Mouse (Mus musculus): ENCODE measurements at regions not wholly inside any gene's neighbourhood (a gene's known extent, or its start where the extent isn't known, plus 50 kb on each side); places are given as distances from the start of the nearest gene placed in this dataset.

DNA sequence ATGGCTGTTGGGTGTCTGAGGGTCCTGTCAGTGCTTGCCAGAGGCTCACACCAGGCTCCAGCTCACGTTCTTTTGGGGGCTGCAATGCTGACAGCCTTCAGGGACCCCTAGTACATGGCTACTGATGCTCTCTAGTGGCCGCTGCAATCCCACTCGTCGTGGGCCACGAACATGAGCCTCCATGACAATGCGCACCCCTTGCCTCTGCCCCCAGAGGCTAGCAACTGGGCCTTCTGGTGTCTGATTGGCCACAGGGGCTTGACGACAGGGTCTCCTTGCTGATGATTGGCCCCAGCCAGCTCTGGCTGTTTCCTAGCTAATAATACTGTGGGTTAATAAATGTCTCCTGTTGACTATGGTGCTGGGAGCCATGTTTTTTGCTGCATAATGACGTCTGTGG lies 61.1 kb downstream of the Rtl1 start:
- CTCF ChIA-PET, result no interaction called here

DNA sequence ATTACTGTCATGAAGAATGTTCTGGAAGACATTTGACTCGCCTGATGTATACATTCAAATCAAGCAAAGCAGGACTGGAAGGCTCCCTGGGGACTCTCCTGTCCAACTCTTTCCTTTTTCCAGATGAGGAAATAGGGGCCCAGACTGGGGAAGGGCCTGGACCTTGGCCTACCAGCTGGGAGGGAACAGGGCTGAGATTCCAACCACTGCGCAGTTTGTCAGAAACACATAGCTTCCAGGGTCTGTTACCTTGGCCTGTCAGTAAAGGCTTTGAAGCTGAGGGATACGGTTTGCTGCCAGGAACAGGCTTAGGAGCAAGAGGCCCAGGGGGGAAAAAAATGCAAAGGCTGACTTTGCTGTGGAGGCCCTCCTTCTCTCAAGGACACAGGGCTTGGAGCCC lies 61.5 kb downstream of the Rtl1 start:
- CTCF ChIA-PET, result interaction anchor here (0.6 kb wide), 1 partner anchor 9 kb away, joined by 9 read pairs; no protein-coding TSS in a partner anchor

DNA sequence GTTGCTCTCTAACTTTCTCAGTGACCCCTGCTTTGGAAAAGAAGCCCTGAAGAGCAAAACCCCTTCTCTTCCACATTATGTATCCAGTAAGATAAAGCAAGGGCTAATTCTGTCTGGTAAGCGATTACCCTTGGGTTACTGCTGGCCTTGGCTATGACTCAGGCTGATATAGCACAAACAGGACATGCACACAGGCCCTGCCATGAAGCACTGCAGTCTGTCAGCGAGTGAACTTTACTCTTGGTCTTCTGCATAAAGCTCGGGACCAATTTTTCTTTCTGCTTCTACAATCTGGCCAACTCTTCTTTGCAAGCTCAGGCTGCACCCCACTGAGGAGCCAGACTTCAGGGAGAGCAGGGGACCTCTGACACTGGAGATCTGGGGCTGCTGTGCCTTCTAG lies 63.6 kb downstream of the Rtl1 start:
- CTCF ChIA-PET, result no interaction called here

DNA sequence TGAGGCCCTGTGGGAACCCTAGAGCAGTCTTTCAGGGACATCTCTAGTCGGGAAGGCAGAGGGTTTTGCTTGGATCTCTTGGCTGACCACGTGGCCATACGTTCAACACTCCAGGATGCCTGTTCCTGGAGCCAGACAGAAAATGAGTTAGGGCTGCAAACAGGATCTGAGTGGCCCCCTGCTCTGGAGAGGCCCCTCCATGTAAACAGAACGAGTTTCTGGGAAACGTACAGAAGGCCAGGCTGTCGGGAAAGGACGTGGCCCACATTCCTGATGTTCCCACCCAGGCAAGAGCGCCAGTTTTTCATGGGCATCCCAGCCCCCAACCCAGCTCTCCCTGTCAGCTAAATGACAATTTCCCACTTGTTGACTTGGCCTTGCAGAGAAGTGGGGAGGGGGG lies 67.7 kb downstream of the Rtl1 start:
- CTCF ChIA-PET, result no interaction called here

DNA sequence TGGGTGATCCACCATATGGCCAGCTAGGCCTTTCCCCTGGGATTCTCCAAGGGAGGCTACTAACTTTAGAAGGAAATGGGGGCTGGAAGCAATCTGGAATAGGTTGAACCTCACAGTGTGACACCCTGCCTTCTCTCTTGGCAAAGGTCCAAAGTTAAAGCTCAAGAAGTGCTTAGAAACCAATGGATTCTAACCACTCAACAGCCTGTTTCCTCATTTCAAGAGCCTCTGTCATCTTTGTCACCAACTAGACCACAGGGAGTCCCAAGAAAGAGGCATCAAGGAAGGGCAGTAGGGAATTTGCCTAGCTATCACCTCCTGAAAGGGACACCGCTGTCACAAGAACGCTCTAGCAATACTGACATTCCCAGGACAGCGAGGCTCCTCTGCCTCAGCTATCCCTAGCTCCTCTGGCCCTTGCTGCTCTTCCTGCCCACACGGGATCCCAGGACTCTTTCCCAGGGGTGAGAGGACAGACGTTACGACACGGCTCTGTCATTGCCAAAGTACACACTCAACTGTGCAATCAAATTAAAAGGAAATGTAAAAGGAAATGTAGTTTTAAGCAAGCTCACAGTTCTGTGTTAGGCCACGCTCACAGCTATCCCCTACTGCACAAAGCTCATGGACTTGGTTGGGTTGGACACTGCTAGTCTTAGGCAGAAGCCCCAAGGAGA lies 68.6 kb downstream of the Rtl1 start:
- CTCF ChIA-PET, result no interaction called here

DNA sequence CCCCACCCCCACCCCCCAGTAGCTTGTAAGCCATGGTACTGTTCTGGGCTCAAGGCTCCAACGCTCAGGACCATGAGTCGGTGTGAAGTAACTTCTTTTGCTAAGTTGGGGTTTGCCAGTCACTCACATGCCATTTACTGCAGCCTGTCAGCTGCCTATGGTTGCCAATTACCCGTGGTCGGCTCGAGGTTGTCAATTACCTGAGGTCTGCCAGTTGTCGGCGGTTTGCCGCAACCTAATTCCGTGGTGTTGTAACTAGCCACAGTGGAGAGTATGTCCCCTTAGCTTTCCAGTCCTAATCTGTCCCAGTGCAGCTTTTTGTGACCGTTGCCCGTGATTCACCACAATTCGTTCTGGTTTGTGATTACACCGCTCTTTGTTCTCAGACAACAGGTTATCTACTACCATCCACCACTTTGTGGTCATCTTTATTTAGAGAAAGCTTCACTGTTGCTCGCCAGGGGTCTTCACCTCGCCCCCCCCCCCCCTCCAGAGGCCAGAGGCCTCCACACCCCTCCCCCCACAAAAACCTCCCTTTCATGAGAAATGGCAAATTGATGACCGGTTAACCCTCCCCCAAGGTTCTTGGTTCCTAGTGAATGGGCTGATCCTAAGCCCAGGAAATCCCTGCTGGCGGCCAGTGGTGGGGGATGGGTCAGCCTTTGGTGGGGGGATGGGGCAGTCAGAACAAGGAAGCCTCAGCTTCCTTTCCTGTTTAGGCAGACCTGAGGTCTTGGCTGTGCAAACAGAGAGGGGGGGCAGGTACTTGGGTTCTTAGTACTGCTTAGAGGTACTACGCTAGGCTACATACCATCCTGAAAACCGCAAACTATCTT lies 69.7 kb downstream of the Rtl1 start:
- CTCF ChIA-PET, result interaction anchor here (0.6 kb wide), 1 partner anchor 11 kb away, joined by 4 read pairs; no protein-coding TSS in a partner anchor

DNA sequence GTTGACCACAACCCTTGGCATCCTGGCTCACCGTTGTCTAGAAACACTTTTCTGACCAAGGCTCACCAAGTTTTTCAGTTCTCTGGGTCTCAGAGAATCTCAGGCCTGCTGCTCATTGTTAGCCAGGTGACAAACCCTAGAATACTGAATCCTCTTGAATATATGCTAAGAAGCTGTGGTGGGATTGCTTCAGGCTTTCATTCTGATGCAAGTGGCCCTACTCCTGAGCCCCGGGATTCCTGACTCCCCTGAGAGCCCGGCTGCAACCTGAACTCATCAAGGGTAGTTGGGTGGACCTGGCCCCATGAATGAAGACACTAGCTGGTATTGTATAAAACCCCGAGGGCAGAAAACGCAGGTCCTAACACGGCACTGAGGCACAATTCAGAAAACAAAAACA lies 70.6 kb downstream of the Rtl1 start:
- CTCF ChIA-PET, result no interaction called here

DNA sequence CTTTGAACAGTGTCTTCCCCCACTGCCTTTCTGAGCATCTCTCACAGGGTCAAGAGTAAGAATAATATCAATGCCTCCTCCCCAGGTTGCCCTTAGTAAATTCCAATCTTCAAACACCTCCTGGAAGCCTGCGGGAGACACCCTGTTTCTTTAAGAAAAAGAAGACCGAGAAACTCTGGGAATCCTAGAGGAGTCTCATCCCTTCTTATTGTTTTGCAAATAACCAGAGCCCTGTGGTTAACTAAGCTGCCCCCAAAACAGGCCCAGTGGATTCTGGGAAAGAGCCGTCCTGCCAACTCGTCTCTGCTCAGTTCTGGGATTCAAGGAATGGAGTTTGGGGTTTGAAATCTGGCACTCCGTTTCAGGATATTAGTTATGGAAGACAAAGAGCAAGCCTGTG lies 71.2 kb downstream of the Rtl1 start:
- CTCF ChIA-PET, result interaction anchor here (0.9 kb wide), 1 partner anchor 16 kb away, joined by 7 read pairs; no protein-coding TSS in a partner anchor

DNA sequence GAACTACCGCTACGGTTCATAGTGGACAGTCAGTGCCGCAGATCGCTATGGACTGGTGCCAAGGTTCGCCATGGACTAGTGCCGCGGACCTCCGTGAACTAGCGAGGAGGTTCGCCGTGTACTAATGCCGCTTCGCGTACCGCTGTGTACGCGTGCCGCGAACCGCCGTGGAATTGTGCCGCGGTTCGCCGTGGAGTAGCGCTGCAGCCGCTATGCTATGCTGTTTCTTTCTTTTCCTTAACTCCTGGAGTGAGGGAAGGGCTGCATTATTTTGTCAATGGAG lies 71.9 kb downstream of the Rtl1 start:
- CTCF ChIA-PET, result interaction anchor here (0.6 to 0.9 kb wide), 2 partner anchors 16 to 730 kb away, joined by 3 to 7 read pairs; no protein-coding TSS in a partner anchor

DNA sequence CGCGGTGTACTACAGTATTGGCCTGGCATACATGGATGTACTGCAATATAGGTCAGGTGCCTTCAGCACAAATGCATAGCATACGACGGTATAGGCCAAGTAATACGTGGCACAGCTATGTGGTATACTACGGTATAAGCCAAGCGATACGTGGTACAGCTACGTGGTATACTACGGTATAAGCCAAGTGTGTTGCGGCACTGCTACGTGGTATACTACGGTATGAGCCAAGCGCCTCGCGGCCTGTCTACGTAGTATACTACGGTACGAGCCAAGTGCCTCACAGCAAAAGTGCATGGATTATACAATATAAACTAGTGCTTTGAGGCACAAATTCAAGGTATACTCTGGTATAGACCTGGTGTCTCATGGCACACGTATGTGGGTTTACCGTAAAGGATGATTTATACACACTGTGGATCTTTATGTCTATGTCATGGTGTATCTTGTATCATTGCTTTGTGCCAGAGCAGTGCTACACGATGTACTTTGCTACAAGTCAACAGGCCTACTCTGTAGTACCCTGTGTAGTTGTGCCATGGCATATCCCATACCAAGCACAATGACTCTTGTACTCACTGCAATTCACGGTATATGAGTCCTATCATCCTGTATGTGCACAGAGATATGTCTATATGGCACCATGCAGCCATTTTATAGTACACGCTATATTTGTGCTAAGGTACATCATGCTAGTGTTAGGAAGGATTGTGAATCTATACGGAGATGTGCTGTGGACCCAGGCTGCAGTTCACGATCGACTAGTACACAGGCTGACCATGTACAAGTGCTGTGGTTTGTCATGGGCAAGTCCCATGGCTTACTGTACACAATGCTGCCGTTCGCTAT lies 72.5 kb downstream of the Rtl1 start:
- CTCF ChIA-PET, result interaction anchor here (0.6 kb wide), 1 partner anchor 730 kb away, joined by 3 read pairs; no protein-coding TSS in a partner anchor

DNA sequence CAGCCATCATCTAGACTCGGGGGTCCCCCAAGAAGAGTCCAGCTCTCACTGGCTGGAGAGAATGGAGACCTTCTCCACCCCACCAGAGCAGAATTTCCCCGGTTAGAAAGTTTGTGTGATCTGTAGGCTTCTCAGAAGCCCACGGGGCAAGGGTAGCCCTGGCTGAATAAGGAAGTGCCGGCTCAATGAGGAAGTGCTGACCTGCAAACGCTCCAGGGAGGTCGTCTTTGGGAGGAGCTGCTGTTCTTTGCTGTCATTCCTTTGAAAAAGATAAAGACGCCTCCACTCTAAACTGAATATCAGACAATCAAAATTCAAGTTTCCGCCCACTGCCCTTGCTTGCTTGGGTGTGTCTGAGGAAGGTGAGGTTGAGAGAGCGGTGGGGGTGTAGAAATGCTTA lies 73.0 kb downstream of the Dlk1 start:
- CTCF ChIA-PET, result no interaction called here

DNA sequence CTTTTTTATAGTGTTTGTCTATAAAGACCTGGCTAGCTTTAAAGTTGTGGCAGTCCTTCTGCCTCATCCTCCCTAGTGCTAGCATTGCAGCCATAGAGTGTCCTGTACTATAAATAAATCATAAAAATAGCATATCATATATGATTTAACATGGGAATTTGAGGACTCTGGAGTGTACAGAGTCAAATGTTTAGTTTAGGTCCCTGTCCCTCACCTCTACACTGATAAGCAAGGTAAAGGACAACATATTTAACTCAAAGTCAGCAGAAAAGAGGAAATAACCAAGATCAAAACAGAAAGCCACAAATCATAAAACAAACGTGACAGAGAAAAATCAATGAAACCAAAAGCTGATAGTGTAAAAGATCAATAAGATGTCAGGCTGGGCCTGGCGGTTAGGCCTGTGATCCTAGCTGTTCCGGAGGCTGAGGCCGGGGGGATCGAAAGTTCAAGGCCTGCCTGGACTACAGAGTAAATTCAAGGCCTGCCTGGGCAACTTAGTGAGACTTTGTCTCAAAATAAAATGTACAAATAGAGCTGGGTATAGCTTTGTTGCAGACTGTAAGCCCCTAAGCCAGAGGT lies 68.7 kb downstream of the Dlk1 start:
- CTCF ChIA-PET, result no interaction called here

DNA sequence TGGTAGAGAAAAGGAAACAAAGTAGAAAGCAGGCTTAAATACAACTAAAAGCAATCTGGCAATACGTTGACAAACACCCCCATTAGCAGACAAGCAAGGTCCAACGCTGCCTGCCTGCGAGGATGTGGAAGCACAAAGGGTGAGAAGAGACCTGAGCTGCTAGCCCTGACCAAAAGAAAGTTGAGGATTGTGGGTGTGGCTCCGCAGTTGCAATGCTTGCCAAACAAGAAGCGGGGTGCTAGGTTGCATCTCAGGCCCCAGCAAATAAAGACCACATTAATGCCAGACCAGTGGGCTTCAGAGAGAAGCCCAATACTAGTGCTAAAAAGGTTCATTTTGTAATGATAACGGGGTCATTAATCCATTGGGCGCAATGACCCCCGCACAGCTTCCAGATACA lies 67.8 kb downstream of the Dlk1 start:
- CTCF ChIA-PET, result no interaction called here

DNA sequence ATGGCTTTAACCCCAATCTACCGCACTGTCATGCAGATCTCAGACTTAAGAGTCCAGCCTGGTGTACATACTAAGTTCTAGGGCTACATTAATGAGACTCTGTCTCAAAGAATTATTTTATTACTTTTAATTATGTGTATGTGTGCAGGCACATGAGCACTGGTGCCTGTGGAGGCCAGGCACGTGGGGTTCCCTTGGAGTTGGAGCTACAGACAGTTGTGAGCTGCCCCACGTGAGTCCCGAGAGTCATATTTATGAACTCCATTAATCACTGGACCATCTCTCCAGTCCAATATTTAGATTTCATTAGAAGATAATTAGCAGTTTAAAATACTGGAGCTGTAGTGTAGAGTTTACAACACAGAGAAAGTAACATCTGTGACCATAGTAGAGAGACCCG lies 67.2 kb downstream of the Dlk1 start:
- CTCF ChIA-PET, result interaction anchor here (0.6 kb wide), 1 partner anchor 23 kb away, joined by 16 read pairs; no protein-coding TSS in a partner anchor

DNA sequence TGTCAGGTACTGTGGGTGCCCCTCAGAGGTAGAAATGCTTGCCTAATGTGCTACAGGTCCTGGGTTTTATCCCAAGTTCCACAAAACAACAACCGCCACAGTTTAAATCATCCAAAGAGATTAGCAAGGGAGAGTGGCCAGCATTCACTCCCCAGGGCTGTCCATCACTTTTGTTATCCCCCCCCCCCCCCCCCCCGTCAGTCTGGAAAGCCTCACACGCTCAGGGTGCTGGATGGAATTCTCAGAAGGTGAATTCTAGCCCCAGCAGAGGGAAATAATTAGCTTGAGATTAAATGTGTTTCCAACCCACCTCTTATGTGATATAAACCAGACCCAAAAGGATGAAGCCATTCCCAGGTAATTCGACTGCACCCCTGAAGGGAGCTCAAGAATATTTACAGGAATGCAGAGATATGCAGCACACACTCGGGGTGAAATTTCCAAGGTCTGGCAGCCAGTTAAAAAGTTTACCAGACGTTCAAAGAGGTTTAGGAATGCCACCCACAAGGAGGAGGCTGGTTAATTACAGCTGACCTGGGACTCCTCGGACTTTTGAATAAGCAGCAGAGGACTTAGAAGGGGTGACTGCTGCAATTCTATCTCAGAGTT lies 65.9 kb downstream of the Dlk1 start:
- CTCF ChIA-PET, result no interaction called here

DNA sequence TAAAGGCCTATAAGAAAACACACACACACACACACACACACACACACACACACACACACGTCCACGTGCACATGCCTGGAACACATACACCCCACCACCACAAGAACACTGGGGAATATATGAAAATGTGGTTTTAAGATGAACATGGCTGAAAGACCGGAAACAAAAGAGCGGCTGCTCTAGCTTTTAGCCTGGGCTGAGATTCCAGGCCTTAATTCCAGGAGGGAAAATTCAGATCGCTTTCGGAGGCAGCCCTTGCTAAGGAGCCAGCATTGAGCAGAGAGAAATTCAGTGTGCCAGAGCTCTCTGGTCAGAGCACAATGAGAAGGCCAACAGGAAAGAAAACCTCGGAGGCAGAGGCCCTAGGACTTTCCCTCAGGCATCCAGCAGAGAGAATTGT lies 65.1 kb downstream of the Dlk1 start:
- CTCF ChIA-PET, result no interaction called here

DNA sequence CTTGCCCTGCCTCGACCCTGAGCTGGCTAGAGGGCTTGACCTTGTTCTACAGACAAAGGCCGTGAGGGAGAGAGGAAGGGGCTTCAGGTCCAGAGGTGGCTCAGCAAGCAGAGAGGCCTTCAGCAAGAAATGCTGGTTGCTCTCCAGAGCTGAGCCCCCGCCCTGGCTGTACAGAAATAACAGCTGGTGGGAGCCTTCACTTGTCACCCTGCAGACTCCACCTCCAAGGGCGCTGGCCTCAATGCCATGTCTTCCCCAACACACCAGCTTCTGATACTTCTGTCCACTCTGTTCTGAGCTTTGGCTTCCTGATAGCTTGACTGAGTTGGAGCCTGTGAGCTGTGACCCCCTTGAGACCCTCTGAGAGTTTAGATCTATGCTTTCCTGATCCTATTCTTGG lies 64.3 kb downstream of the Dlk1 start:
- CTCF ChIA-PET, result no interaction called here

DNA sequence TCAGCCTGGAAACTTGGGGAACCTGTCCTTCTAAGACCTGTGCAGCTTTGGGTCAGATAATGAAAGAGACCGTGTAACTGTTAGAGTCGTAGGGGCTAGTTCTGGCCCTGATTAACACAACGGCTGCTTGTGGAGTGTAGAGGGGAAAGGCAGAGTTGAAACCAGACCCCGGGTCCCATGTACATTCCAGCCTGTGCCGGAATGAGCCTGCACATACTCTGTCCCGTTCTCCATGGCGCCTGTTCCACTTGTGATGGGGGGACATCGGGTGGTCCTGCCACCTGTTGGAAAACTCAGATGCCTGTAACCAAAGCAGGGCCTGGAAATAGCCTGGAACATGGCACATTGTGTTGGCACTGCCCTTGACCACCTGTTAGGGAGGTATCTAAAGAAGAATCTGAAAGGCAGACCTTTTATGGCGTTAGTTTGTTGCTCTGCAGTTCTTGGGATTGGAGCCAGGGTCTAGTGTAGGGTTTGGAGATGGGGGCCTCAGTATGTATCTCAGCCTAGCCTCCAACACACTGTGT lies 61.7 kb downstream of the Dlk1 start:
- CTCF ChIA-PET, result no interaction called here

All from spleen, embryonic (tissue).